Mouse (Mus musculus) testis, adult 2 months (tissue): ENCODE results near the gene Kmt2d. TPM values are rescaled to one million over a fixed set of nuclear protein-coding genes. Genes with fewer than 3 reads are reported as not detected.

Experiments used
- H3K27ac ChIP-seq: fragments of 200-500 bp; 2 replicates; pipeline ENCODE4 v1.5.1; 2012; ENCODE audit warnings: low read depth, low read length; ENCODE audit not compliant: control insufficient read depth, insufficient read depth
- H3K27me3 ChIP-seq: fragments of 200-500 bp; 2 replicates; pipeline ENCODE4 v1.6.1; 2012; ENCODE audit warnings: mild to moderate bottlenecking, low read length, moderate library complexity; ENCODE audit not compliant: control insufficient read depth, insufficient read depth
- H3K36me3 ChIP-seq: fragments of 200-500 bp; 2 replicates; pipeline ENCODE4 v1.6.1; 2012; ENCODE audit warnings: mild to moderate bottlenecking, low read length; ENCODE audit not compliant: control insufficient read depth, insufficient read depth
- H3K4me1 ChIP-seq: fragments of 200-500 bp; 2 replicates; pipeline ENCODE4 v1.6.1; 2012; ENCODE audit warnings: low read length; ENCODE audit not compliant: control insufficient read depth, insufficient read depth
- H3K4me3 ChIP-seq: fragments of 200-500 bp; 2 replicates; pipeline ENCODE4 v1.5.1; 2012; ENCODE audit warnings: low read depth, mild to moderate bottlenecking, low read length, moderate library complexity, mixed read lengths; ENCODE audit not compliant: control insufficient read depth
- CTCF ChIP-seq: fragments of 200-500 bp; IDR thresholded peaks from 2 replicates; pipeline ENCODE4 v1.5.1; 2012; ENCODE audit warnings: low read depth, mild to moderate bottlenecking, inconsistent platforms, low read length, moderate library complexity; ENCODE audit not compliant: control insufficient read depth, insufficient read depth, insufficient replicate concordance
- POLR2A ChIP-seq: fragments of 200-500 bp; IDR thresholded peaks from 2 replicates; pipeline ENCODE4 v1.6.1; 2012; ENCODE audit warnings: low read depth, mild to moderate bottlenecking, inconsistent platforms, low read length, moderate library complexity; ENCODE audit not compliant: control insufficient read depth
- polyA plus RNA-seq: library from polyadenylated mRNA; depleted of rRNA; stranded (reverse); fragments of >200 nt; gene quantifications from 2 replicates; pipeline ENCODE4 v1.2.3, GENCODE M21; 2012

The Kmt2d gene
- polyA plus RNA-seq, 1 experiment = 17.0 TPM

GRCm38 (mm10) chr15:98893940-98894745, 23.1 kb upstream of the Kmt2d start, which contains the start of gene Rhebl1:
TSS of gene Rhebl1 (minus strand) at chr15:98894540.
- Histone ChIP-seq H3K27ac (peak within 1 kb of the TSS; percentile 47), H3K4me1 (peaks cover 34% of the 10 kb centered on the region), H3K36me3 (no peaks in the 10 kb centered on the region), H3K4me3 (peak within 1 kb of the TSS; percentile 47), H3K27me3 (no peaks in the 10 kb centered on the region; the same call in none of the 2 replicates)
- TF ChIP-seq POLR2A (peak; percentile 46), CTCF (no peak)

- Histone ChIP-seq H3K27ac (0 out of 2 replicates have a peak overlapping the region, but pooled peaks have one; percentile 5), H3K27me3 (no peaks in the 10 kb centered on the region; the same call in none of the 2 replicates), H3K4me3 (peak overlapping the region; percentile 47), H3K36me3 (no peaks in the 10 kb centered on the region), H3K4me1 (peaks cover 34% of the 10 kb centered on the region)
- TF ChIP-seq CTCF (no peak), POLR2A (no peak)
These were observed 22.0 kb upstream of the Kmt2d start for GRCm38 (mm10) chr15:98893036-98893435.

GRCm38 (mm10) chr15:98891907-98892606, 21.1 kb upstream of the Kmt2d start:
- Histone ChIP-seq H3K4me1 (peaks cover 34% of the 10 kb centered on the region), H3K4me3 (no peak overlapping the region), H3K27me3 (no peaks in the 10 kb centered on the region; the same call in 1 of the 2 replicates), H3K27ac (peak overlapping the region; percentile 45), H3K36me3 (no peaks in the 10 kb centered on the region)
- TF ChIP-seq POLR2A (no peak), CTCF (peak; percentile 44; the same call in 1 of the 2 replicates)

- peaks cover 34% of the 10 kb centered on the region for H3K4me1 ChIP-seq
- peak overlapping the region; percentile 2 for H3K4me3 ChIP-seq
- TF ChIP-seq CTCF (no peak), POLR2A (no peak)
- no peaks in the 10 kb centered on the region for H3K27me3 ChIP-seq
- H3K36me3 ChIP-seq = no peaks in the 10 kb centered on the region
- no peak overlapping the region for H3K27ac ChIP-seq
These were observed 20.3 kb upstream of the Kmt2d start for GRCm38 (mm10) chr15:98891198-98891742.

- no peak for TF ChIP-seq POLR2A
- no peak for TF ChIP-seq CTCF
- peaks cover 8% of the 10 kb centered on the region for H3K4me1 ChIP-seq
- H3K27ac ChIP-seq = no peak overlapping the region
- no peaks in the 10 kb centered on the region for H3K27me3 ChIP-seq
- H3K4me3 ChIP-seq = no peak overlapping the region
- H3K36me3 ChIP-seq = no peaks in the 10 kb centered on the region
These were observed 16.5 kb upstream of the Kmt2d start for GRCm38 (mm10) chr15:98887526-98887925.

GRCm38 (mm10) chr15:98886667-98887387, 15.8 kb upstream of the Kmt2d start:
- no peaks in the 10 kb centered on the region for H3K36me3 ChIP-seq
- no peak overlapping the region for H3K27ac ChIP-seq
- no peak for TF ChIP-seq CTCF
- no peak for TF ChIP-seq POLR2A
- peaks cover 5% of the 10 kb centered on the region for H3K4me1 ChIP-seq
- H3K27me3 ChIP-seq = no peaks in the 10 kb centered on the region
- no peak overlapping the region for H3K4me3 ChIP-seq
